Mouse (Mus musculus): Measurements from ENCODE around the gene Pcdh7. TPM values are rescaled to one million over a fixed set of nuclear protein-coding genes. Genes with fewer than 3 reads are reported as not detected.

Pcdh7 gene
- polyA plus RNA-seq (2017; shearing (Covaris generic)): 0.27 TPM

DNA sequence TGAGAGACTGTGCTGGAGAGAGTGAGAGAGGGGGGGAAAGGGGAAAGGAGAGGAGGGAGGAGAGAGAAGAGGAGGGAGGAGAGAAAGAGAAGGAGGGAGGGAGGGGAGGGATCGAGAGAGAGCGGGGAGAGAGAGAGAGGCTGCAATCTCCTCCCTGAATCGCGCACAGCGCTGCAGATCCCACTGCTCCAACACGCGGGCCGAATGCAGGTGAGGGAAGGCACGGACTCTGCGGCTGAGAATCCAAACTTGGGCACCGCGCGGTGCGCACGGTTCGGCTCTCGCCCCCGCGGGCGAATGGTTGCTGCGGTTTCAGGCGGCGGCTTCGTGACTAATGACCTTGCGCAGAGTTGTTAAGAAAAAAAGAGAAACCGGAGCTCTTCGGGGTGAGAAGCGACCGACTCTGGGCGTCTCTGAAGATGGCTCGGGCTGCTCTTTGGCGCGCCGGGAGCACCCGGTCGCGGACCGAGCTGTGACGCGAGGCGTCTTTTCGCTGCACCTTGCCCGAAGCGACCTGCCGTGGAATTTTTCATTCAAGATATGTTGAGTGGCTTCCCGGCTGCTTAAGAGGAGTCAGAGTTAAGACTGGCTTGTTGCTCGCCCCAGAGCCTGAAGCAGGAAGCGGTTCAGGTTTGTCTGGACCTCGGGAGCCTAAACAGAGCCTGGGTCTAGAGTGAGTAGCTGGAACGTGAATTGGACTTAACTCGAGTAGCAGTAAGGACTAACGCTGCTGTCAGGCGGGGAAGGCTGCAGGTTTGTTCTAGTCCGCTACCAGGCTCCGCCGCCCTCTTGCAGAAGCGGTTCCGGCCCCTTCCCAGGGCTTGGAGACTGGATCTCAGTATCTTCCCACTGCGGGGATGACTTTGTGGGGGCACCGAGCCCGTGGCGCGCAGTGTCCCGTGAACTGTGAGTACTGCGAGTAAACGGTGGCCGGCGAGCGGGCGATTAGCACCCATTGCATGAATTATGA lies at the start of gene Pcdh7:
Gene Pcdh7, plus strand, starts transcription at position 62 of the 970 bp plus-strand sequence.

Data from effector memory CD4-positive, alpha-beta T cell, adult 7 months (primary cell).